Mouse (Mus musculus): ENCODE data around the gene Omp. TPM values are rescaled to one million over a fixed set of nuclear protein-coding genes. Genes with fewer than 3 reads are reported as not detected.

Omp gene
- total RNA-seq, 2 experiments from 2014 or later: 1.1 to 1.2 TPM

DNA sequence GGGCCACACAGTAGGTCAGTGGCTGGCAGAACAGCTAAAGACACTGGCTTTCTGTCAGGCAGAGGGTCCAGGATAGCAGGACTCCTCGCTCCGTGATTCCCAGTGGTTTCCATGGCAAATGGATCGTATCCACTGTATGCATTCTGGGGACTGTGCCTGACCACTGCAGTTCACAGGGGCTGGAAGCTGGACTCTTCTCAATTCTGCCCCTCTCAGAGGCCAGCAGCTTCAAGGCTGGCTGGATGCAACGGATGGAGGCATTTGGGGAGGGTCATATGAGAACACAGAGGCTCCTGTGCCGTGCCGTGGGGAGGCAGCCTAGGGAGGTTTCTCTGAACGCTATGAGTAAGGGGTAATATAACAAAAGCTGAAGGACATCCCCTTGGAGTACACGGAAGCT, 3.1 kb downstream of the Omp start:
- no peak for DNase-seq (ENCODE audit: low spot score in 2 of 2)

- no peak for DNase-seq (ENCODE audit: low spot score in 2 of 2)
These were observed 4.1 kb downstream of the Omp start for GRCm38 (mm10) chr7:98141206-98141605.

DNA sequence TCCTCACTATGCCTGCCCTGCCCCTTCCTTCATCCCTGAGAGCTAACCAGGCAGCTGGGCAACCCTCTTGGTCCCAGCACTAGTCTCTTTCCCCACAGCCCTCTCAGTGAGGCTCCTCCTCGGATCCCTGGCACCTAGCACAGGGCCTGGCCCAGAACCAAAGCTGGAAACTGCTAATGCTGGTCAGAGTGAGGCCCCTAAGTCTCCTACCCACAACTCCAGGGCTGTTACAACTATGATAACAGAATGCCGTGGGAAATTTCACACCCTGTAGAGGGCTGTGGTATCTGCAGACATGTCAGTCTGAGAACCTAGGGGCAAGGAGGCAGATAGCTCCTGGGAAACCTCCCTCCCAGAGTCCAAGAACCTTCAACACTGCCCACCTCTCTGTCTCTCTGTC, 4.7 kb downstream of the Omp start:
- no peak for DNase-seq (ENCODE audit: low spot score in 2 of 2)

DNA sequence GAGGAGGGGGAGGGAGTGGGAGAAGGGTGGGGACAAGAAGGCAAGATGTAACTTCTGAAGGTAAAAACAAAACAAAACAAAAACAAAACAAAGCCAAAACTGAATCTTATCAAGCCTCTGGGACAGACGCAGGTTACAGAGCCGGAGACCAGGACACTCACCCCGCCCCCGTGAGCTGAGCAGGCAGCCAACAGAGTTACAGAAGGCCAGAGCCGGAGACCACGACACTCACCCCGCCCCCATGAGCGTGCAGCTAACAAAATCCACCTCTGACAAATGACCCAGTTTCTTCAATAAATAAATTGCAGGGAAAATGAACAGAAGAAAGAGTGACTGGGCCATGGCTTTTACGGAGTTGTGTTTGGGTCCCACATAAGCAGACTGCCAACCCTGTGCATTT, 6.1 kb downstream of the Omp start:
- DNase-seq (ENCODE audit: low spot score in 2 of 2): no peak

- no peak for DNase-seq (ENCODE audit: low spot score in 2 of 2)
These were observed 7.3 kb downstream of the Omp start for GRCm38 (mm10) chr7:98137995-98138394.

- DNase-seq (ENCODE audit: low spot score in 2 of 2): no peak
These were observed 7.7 kb downstream of the Omp start for GRCm38 (mm10) chr7:98137583-98137982.

DNA sequence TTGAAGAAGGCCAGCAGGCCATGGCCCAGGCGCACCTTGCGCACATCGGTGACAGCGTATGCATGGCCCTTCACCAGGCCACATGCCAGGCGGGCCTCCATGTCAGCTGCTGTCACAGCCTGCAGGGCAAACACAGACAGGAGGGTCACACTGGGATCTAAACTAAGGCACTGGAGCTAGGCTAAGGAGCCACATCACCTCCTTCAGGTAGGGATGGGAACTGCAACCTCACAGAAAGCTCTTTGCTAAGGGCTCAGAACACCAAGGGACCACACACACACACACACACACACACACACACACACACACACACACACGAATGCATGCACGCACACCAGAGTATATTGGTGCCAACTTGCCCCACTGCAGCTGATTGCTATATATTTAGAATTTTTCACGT, 13.6 kb downstream of the Omp start:
- DNase-seq (ENCODE audit: low spot score in 2 of 2): no peak

DNA sequence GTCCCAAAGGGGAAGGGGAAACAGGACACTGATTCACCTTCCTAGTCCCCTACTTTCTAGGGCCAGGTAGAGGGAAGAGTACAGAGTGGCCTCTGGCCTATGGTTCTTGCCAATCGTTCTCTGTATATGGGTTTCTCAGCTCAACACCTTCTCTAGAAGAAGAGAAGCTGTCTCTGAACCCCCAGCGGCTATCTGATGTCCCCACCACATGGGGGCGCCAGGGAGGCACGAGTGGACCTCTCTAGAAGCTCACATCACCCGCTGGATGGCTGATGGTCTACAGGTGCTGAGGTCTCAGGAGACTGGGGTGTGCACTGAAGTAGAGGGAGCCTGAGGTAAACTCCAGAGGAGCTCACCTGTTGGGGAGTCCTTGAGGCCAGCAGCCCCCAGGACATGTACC, 19.8 kb downstream of the Omp start:
- DNase-seq (ENCODE audit: low spot score in 2 of 2): no peak

- no peak for DNase-seq (ENCODE audit: low spot score in 2 of 2)
These were observed 20.6 kb downstream of the Omp start for GRCm38 (mm10) chr7:98124701-98125100.

DNA sequence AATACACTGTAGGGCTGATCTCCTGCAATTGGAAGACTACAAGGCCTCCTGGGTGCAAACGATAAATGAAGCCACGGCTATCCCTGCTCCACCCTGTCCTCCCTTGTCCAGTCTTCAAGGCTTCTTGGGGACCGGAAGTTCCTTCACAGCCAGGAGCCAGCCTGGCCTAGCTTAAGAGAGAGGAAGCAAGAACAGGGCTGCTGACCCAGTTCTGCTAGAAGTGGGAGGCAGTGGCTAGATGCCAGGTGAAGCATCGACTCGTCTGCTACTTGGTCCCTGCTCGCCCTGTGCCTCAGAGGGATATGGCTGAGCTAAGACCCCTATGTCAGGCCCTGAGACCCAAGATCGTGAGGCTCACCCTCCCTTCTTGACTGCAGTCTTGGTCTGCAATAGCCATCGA, 23.6 kb downstream of the Omp start:
- DNase-seq (ENCODE audit: low spot score in 2 of 2): no peak

DNA sequence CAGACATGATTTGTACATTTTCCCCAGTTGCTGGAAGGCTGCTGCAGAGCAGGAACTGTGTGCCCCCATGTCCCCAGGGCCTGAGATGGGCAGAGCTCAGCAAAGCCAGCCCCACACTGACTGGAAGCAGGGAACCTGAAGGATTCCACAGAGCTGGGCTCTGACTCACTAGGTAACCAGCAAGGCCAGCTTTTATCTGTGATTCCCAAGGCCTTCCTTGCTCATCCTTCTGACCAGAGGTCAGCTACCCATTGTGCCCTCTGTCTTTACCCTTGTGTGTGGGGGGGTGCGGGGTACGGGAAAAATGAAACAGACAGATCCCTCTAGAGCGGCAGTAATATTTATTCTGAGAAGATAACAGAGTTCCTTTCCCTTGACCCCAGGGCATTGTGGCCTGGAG, 24.1 kb downstream of the Omp start:
- no peak for DNase-seq (ENCODE audit: low spot score in 2 of 2)

DNA sequence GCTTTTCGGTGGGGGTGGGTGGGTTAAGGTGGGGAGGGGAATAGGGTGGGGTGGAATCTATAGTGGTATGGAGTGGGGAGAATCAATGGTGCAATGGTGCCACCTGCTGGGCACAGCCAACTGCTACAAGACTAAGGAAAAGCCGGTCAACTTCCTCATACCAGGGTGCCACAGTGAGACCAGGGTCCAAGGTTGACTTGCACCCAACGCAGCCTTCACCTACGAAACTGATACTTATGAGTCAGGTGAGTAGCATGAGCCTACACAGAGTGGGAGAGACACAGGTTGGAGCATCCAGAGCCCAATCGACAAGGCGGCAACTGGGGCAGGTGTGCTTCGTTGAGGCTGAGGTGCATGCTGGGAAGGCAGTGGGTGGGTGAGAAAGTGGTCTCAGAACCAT, 25.0 kb downstream of the Omp start:
- DNase-seq (ENCODE audit: low spot score in 2 of 2): peak; percentile 48 to 78

- no peak for DNase-seq (ENCODE audit: low spot score in 2 of 2)
These were observed 25.4 kb downstream of the Omp start for GRCm38 (mm10) chr7:98119961-98120232.

- no peak for DNase-seq (ENCODE audit: low spot score in 2 of 2)
These were observed 25.9 kb downstream of the Omp start, which contains the start of gene Myo7a for GRCm38 (mm10) chr7:98119179-98119960. Gene Myo7a (minus strand): TSS chr7:98119524.

DNA sequence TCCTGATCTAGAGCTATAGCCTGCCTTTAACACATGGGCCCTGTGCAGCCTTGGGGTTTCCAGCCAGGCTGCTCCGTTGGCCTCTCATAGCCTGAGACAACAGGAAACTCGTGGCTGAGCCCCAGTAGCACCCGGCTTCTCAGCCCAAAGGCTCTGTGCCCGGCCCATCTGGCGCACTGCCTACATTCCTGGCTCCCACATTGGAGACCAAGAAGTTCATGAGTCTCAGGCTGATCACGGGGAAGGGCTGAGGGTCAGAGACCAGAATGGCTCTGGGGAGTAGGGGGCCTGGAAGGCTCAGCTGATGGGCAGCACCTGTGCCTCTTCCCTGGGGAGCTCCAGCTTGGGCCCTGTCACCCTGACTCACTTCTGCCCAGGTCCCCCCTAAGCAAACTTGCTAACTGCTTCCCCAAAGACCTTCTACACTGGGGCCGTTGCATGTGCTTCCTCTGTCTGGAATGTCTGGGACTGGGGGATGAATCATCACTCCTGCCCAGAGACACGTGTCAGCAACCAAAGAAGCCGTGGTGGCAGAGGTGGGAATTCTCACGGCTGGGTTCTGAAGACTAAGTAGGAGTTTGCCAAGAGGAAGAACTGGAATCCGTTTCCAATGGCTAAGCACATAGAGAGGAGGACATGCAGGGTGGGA, 28.2 kb downstream of the Omp start:
- no peak for DNase-seq (ENCODE audit: low spot score in 2 of 2)

DNA sequence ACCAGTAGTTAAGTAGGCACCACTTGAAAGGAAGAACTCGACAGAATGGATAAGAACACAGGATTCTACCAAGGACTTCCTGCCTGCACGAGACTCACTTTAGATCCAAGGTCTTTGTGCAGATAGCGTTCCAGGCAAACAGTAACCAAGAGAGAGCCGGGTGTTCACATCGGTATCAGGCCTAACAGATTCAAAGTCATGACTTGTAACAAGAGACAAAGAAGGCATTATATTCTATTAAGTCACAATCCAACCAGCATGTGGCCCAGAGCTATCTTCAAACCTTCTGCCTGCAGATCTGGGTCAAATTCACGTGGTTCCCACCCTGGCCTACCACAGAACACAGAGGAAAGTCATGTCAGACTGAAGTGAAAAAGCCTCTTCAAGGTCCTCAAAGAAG, 30.6 kb downstream of the Omp start:
- no peak for DNase-seq (ENCODE audit: low spot score in 2 of 2)

- DNase-seq (ENCODE audit: low spot score in 2 of 2): no peak
These were observed 34.1 kb downstream of the Omp start for GRCm38 (mm10) chr7:98111233-98111632.

DNA sequence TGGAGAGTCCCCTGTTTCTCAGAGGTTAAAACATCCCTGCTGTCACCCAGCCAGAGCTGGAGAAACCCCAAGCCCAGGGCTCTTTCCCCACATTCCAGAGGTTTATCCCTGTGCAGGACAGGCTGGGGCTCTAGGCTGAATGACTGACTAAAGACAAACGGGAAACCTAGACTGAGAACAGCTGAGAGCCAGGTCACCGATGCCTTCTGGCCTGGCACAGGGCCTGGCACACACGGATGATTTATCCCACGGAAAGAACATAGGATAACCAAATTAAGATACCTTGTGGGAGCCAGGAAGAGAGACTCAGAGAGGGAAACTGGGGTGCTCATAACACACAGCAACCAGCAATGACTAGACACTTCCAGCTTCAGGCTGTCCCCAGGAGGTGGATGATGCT, 35.5 kb downstream of the Omp start:
- DNase-seq (ENCODE audit: low spot score in 2 of 2): no peak

- DNase-seq (ENCODE audit: low spot score in 2 of 2): no peak
These were observed 36.5 kb downstream of the Omp start for GRCm38 (mm10) chr7:98108636-98109430.

- no peak for DNase-seq (ENCODE audit: low spot score in 2 of 2)
These were observed 39.0 kb downstream of the Omp start for GRCm38 (mm10) chr7:98106272-98106671.

- no peak for DNase-seq (ENCODE audit: low spot score in 2 of 2)
These were observed 40.5 kb downstream of the Omp start for GRCm38 (mm10) chr7:98104481-98105435.
